Mouse (Mus musculus): ENCODE data around the gene Tubgcp3. TPM values are rescaled to one million over a fixed set of nuclear protein-coding genes. Genes with fewer than 3 reads are reported as not detected.

The Tubgcp3 gene
- 48.9 to 55.8 TPM (median 52.4 TPM) in 4 replicates for total RNA-seq (2023)

DNA sequence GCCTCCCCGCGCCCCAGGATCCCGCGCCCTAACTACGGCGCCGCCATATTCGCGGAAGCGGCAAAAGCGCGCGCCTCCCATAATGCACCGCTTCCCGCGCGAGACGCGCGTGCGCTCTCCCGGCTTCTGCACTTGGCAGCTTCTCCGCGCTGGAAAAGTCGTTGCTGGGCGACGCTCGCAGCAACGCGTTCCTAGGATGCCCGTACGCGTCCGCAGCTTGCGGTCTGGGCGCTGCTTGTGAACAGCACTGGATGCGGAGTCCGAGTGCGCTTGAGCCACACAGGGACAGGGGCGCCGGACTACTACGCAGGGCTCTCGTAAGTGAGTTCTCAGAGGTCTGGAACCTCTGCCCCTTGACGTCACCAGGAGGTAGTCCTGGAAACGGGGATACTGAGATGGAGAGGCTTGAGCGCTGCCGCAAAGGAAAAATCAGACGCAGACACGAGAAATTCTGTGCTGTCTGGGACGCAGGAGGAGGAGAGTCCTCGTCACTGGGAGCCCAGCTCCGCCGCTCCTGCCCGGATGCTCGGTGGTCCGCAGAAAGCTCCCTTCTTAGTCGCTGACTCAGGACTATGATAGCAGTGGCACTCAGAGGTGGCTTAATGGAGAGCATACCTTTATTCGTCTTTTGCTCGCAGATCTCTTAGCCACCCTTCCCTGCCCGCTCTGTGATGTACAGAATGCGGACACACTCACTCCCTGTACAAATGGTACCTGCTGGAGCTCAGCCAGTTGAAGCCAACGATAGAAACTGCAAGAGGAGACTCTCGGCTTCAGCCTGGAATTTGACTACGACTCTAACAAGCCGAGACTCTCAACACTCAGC lies at the start of gene Tubgcp3:
Gene Tubgcp3 (minus strand): TSS at position 193 of the 826 bp plus-strand sequence.

GRCm38 (mm10) chr8:12572814-12573534 lies 99.1 kb downstream of the Tubgcp3 start, which contains the start of gene Spaca7:
Gene Spaca7, plus strand, starts transcription at chr8:12573029.

Other genes with a start within 250 kb of the Tubgcp3 start
- gene Spaca7, start 99.2 kb downstream of the Tubgcp3 start, total RNA-seq (2023) = not detected in 4 replicates
- gene Atp11a, start 84.8 kb upstream of the Tubgcp3 start, total RNA-seq (2023) = 1.4 to 1.9 TPM (median 1.7 TPM) in 4 replicates
- 0.72 to 1.2 TPM in 2 of 4 replicates, not detected in the others for gene Mcf2l, start 201.6 kb upstream of the Tubgcp3 start, total RNA-seq (2023)

Measured in B cell, adult 62 days (primary cell).